Mouse (Mus musculus) 3134 (cell line): ENCODE measurements at regions not wholly inside any gene's neighbourhood (a gene's known extent, or its start where the extent isn't known, plus 50 kb on each side); places are given as distances from the start of the nearest gene placed in this dataset.

Experiments
- DNase-seq: peaks from one replicate; pipeline ENCODE4 v3.0.0-alpha.2; 2011; ENCODE audit warnings: low spot score; ENCODE audit not compliant: insufficient read length; ENCODE audit errors: extremely low read depth

DNA sequence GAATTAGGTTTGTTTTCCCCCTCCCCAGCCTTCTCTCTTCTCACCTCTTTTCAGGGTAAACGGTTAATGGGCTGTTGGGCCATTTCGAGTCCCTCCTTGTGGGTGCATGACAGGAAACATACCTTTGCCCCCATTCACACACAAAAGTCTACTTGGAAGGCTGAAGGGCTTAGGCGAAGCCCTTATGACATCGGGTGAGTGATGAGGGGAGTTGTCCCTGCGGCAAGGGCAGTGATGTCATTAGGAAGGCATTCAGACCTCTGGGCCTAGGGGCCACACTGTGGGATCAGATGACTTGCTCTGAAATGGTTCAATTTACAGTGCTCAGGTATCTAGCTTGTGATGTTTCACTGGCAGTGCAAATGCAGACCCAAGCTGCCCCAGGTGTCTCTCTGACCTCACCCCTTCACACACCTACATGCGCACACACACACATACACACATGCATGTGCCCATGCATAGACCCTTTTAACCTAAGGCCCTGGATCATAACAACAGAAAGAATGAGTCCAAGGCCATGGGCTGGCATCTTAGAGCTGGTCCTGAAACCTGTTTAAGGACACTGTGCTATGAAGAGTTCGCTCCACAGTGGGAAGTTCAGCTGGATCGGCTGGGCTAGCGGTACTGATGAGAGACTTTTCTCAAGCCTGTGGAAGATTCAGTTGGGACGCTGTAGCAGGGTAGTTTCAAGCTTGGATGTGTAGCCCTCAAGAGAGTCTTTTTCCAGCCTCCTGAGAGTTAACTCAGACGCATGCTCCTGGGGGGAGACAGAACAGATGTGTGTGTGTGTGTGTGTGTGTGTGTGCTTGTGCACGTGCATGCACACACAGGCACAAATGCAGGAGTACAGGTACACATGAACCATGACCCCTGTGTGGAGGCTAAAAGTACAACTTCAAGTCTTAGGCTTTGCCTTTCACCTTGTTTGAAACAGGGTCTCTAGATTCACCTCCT is 298.8 kb downstream of the 1500009L16Rik start:
- peak; percentile 10 for DNase-seq

DNA sequence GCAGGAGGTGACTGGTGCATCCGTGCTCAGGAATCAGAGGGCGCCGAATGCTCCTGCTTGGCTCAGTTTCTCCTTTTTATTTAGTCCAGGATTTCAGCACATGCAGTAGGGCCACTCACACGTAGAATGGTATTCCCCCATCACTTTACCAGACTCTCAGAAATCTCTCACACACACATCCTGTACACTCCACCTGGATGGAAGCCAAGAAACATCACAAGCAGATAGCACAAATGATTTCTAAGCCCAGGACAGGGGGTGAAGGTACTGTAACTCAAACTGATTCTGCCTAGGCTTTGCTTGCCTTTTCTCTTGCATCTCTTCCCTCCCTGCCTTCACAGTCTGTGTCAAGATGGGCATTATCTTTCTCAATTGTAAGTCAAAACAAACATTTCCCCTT is 301.6 kb downstream of the 1500009L16Rik start:
- no peak for DNase-seq

DNA sequence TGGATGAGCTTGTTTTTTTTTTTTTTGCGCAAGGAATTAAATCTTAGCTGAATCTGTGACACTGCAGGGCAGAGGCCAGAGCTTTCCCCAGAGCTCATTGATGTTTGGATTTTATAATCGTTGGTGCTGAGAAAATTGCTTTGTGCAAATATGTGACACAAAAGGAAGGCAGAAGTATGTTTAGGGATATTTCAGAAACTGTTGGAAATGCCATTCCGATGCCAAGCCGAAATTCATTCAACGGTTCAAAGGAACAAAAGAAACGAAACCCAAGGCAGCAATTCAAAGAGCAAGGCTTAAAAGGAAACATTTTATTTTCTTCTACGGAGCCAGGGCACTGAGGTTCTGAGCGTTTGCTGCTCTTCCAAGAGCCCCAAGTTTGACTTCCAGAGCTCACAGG is 302.2 kb downstream of the 1500009L16Rik start:
- no peak for DNase-seq

DNA sequence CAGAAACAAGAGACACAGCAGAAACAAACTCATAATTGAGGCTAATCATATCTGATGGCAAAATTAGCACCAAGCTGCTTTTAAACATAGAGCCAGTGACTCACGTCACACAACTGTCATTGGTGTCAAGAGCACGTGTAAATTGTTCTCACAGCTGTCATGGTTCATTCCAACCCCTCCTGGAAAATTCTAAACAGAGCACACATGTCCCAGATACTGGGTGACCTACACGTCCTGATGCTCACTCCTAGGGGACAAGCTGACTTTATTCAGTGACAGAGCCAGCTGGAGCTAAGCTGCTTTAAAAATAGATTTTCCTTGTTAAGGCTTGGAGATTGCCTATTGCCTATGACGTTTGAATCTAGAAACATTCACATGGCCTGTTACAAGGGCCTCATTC is 304.1 kb downstream of the 1500009L16Rik start:
- DNase-seq, result no peak

DNA sequence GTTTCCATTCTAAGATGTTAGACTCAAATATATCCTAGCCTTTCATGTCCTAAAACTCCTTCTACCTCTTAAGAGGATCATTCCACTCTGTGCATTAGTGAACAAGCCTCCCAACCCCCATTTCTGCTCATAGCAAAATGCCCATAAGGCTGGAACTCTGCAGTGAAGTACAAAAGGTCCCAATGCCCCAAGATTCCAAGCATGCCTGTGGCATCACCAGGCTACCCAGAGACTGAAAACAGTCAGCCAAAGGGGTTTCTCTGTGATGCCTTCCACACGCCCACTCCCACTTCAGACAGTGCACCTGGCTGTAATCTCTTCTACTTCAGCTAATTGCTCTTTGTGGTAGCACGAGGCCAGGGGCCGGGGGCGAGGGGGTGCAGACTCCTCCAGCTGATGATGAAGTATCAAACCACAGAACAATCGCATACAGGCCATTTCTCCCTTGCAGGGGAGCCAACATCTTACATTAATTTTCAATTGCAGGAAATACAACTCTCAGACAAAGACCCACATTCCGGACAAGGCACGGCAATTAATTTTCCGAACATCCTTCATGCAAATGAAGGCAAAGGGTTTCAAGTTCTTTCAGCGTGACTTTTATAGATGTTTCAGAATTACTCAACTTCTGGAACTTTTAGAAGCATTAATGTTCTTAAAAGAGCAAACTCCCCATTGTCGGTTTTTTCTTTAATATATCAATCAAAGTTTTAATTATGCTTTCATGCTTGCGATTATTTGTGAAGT is 313.6 kb downstream of the 1500009L16Rik start:
- DNase-seq, result no peak

DNA sequence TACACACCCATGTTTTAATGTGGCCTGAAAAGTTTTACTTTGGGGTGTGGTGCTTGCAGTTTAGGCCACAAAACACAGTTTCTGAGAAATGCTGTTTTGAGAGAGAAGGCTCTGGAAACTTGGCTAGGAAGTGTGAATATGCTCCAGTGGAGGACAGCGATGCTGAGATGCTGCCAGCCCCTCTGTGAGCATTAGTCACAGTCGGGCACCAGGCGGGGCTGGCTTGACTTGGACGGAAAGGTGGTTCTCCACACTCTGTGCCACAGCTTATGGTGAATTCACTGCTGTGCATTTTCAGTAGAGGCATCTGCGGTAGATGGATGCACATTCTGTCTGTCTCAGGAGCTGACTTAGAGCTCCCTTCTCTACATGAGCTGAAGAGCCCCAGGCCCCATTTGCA is 326.0 kb downstream of the 1500009L16Rik start:
- DNase-seq, result peak; percentile 32

DNA sequence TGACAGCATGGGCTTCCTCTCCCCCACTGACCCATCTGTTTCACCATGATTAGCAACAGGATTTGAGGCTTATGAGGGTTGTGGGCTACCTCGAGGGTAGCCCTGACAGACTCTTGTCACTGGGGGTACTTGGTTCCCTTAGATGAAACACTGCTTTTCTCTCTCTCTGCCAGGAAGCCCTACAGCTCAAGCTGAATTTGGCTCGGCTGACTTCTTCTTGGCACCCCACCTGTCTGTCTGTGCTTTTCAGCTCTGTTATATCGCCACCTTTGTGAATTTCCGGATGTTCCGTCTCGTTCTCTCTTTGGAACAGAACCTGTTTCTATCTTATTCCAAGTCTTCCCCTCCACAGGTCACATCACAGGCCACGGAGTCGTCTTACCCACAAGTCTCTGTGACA is 330.0 kb downstream of the 1500009L16Rik start:
- DNase-seq, result no peak

DNA sequence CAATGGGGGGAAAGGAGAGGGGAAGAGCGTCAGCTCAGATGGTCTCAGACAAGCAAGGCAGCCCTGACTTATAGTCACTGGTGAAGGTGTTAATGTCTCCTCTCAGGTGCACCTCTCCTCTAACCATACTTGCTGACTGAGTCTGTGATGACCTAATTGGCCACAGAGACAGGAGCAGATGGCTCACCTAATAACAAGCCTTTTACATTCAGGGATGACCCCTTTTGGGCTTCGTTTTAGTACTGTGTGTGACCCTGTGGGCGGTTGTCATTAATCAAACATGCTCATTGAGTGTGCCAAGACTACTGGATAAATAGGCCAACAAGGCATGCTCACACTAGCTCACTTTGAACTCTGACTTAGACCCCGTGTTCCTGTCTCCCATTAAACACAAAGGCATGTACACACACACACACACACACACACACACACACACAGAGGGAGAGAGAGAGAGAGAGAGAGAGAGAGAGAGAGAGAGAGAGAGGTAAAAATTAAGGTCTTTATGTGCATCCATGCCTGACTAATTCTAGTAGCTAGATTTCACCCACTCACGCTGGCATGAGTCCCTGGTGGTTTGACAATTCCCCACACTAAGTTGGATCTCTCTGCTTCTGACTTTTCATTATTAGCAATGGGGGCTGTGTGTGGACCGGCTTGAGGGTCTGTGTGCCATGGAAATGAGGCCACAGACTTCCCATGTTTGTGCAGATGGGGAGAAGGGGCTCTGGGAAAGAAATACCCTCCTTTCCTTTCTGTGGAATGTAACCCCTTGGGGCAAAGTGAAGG is 332.1 kb downstream of the 1500009L16Rik start:
- no peak for DNase-seq

DNA sequence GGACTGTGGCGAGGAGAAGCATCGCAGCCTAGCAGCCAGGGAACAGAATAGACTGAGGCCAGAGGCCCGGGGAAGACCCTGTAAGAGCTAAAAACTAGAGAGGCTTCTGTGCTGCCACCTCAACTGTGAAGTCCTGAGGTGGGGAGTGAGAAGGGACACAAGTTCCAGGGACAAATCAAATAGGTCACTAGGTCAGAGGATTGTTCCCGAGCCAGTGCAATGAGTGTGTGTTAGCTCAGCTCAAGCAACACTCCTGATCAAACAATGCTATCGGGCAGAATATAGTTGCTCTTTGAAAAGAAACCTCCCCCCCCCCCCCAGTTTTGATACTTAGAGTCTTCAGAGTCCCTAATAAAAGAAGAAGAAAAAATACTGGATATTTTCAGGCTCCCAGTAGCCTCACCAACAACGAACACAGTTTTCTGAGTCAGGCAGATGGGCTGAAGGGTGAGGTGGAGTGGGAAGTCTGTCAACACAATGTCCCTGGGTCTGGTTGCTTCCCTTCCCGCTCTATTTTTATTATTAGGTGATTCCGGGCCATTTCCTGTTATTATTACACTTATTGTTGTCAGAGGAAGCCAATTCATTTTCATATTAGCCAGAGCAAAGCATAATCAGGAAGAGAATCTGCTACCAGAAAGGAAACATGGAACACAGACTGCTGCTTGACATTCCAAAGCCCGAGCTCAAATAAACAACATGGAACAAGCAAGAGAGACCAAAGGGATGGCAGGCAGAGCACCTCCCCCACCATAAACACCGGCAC is 332.9 kb downstream of the 1500009L16Rik start:
- DNase-seq, result no peak

DNA sequence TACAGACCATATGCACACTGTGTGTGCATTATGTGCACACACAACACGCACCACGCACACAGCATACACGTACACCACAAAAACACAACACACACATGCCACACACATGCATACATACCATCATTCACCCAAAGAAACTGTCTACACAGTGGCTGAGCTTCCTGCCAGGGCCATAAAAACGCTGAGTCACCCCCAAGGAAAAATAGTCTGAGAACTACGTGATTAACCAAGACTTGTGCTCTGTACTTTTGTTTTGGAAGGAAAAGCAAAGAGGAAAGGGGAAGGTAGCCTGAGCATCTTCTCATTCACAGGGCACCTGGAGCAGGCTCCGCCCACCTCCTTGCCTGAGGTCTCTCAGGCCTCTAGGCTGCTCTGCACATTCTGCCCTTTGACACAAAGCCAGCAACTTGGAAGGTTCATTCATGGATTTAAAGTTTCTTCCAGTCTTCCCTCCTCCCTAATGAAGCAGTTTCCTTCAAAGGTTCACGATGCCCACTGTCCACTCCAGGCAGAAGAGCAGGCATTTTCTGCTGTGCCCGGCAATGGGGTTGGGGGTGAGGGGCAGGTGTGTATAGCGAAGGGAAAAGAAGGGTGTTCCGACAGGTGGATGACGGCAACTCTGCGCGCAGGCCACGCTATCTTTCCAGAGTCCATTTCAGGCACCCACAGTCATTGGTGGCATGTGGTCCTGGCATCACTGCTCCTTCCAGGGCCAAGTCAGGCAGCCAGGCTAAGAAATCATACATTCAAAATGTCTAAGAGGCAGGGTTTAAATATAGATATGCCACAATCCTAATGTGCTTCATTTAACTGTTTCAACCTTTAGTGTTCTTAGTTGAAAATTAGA is 333.9 kb downstream of the 1500009L16Rik start:
- peak; percentile 30 for DNase-seq

DNA sequence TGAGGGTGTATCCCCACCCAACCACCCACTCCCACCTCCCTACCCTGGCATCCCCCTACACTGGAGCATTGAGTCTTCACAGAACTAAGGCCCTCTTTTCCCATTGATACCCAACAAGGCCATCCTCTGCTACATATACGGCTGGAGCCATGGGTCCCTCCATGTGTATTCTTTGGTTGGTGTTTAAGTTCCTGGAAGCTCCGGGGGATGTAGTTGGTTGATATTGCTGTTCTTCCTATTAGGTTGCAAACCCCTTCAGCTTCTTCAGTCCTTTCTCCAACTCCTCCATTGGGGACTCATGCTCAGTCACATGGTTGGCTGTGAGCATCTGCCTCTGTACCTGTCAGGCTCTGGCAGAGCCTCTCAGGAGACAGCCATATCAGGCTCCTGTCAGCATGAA is 335.6 kb downstream of the 1500009L16Rik start:
- DNase-seq, result no peak

DNA sequence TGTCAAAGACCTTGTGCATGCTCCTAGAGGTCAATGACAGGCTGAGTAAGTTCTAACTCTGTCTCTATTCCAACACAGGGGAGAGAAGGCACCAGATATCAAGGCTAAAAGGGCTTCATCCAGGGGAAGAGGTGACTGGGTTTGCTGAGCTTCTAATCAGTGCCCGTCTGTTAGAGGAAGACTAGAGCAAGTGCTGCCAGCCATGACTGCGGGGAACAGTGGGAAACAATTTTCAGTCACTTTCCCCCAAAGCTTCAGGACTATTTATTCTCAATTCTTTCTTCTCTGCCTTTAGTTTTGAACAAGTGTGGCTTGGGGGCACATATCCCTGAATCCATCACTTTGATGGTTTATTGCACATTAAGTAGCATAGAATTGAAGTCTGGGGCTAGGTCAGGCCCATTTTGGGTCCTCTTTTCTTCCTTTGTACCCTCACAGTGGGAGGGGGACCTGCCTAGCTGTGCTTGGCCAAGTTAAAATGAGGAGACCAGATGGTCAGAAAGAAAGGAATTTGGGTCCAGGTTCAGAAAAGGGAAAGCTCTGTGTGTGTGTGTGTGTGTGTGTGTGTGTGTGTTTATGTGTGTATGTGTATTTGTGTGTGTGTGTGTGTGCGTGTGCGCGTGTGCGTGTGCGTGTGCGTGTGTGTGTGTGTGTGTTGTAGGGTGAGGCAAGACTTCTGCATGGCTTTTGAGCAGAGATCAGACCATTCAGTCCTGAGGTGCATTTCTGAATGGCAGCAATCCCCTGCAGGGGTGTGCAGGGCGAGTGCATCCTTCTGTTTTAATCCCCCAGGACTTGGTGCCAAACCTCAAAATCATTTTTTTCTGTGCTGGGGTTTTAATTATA is 337.2 kb downstream of the 1500009L16Rik start:
- DNase-seq, result no peak

DNA sequence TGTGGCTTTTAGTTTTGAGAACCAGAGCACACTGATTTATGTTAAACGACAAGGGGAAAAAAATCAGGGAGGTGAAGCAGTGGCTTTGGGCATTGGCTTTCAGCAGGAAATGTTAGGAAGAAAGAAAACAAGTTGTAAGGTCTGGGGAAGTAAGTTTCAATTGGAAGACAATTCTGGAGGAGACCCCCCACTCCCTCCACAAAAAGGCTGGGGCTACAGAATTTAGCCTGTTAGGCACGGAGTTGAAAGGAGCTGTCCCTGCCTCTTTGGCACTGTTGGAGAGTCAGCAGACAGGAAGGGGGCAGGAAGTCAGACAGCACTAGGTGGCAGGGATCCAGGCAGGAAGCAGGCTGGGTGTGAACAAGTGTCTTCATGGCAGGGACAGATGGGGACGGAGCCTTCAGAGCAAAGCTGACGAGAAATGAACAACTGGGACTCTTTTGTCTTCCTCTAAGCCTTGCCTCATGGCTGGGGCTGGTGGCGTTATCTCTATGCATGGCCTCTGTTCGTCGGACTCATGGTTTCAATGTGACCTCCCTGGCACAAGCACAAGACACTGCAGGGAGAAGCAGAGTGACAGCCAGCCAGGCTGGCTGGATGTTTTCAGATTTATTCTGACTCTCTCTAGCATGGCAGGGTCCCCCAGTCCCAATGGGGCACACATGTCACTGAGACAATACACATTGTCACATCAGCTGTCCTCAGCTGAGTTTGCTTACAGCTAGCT is 338.0 kb downstream of the 1500009L16Rik start:
- peak; percentile 56 for DNase-seq

DNA sequence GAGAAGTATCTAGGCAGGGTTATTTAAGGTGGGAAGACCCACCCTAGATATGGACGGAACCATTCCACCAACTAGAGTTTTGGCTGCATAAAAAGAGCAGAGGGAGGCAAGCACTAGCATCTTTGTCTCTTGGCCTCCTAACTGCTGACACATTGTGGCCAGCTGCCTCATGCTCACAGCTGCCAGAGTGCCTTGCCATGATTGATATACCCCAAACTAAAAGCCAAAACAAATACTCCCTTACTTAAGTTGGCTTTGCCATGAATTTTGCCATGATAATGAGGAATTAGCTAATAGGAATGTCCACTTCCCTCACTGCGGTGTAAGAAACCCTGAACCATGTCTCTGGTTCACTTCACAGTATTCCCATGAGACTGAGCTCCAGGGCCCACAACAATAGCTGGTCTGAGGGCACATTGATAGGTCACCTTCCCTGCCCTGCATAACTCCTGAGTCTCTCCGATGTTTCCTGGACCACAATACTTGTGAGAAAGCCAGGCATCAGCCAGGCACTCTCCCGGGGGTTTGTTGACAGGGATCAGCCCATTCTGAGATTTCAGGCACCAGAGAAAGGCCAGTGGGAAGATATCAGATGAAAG is 344.5 kb downstream of the 1500009L16Rik start:
- peak; percentile 64 for DNase-seq

DNA sequence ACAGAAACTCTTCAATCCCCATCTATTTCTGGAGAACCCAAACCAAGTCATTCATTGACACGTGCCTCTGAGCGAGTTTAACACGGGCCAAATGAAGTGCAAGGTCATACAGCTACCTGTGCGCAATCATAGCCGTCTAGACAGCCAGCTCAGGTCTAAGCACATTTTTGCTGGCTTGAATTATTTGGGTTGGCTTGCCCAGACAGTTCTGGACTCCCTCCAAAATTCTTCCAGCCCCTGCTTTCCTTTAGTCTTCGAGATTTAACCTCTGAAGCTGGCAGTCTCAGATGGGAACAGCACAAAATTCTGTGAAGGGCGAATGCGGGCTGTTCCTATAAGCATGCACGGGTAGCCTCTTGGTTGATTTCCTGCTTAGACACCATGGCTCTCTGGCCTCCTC is 347.1 kb downstream of the 1500009L16Rik start:
- DNase-seq, result no peak

DNA sequence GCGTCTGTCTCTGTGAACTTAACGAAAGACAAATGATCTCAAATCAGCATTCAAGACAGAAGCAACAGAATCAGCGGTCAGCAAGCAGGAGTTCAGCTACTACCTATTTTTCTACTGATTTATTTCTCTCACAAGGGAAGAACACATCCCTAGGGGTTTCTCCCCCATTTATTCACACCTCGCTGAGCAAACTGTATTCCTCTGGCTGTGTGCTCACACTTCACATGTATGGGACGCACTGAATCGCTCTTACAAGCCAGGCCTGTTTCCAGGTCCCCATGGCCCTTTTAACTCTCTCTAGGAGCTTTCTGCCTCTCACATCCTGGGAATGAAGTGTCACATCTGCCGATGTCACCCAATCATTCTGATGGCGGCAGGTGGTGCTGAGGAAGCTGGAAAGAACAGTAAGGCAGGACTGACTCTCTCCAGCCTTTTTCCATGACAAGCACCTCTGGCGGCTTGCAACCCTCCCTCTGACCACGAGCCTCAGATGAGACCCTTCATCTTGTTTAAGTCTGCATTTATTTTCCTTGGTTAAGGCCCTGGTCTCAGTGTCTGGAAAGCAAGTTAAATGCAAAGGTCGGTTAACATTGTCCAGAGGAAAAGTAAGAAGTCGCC is 350.3 kb downstream of the 1500009L16Rik start:
- no peak for DNase-seq

DNA sequence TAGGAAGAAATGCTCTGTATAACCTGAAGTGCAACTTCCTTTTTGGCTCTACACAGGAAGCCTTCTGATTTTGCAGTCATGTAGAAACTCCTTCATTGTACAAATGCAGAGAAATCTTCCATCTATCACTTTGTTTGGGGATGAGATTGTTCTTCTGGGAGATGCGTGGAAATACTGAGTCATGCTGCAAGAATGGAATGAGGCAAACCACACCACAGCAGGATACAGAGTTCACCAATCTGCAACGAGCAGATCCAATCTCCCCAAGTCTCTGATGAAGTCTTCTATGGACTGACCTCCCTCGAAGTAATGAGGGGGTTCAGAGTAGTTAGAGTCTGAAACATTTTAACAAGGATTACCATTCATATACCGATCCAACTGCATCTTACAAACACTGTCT is 352.9 kb downstream of the 1500009L16Rik start:
- DNase-seq, result peak; percentile 42
